Mouse (Mus musculus) left cerebral cortex, adult 6 months (tissue): ENCODE results near the gene Calhm4. TPM values are rescaled to one million over a fixed set of nuclear protein-coding genes. Genes with fewer than 3 reads are reported as not detected.

Source experiments
- long read RNA-seq, 2 experiments: library from polyadenylated mRNA; unstranded; transcript quantifications; one replicate each; pipeline ENCODE4 v2.0.0; 2019 to 2020
- polyA plus RNA-seq: library from polyadenylated mRNA; unstranded; fragments of <200 nt; fragmentation: Nextera tagmentation; gene quantifications from 2 replicates; pipeline ENCODE4 v1.2.3, GENCODE M21; 2021

Gene Calhm4
- polyA plus RNA-seq = not detected in 2 replicates
- long read RNA-seq, experiment 1 = 0 reads
- long read RNA-seq, experiment 2 = 0 reads

GRCm38 (mm10) chr10:34044210-34044609 is at the start of gene Calhm4:
Gene Calhm4 (minus strand): TSS chr10:34044310.

GRCm38 (mm10) chr10:34037401-34037800 is 6.7 kb downstream of the Calhm4 start, which contains the start of gene Trappc3l:
Gene Trappc3l (plus strand): TSS chr10:34037597.

GRCm38 (mm10) chr10:34019302-34020075 is 24.6 kb downstream of the Calhm4 start, which contains the start of gene Rwdd1:
Gene Rwdd1 (minus strand): TSS chr10:34019624.

Other genes with a start within 250 kb of the Calhm4 start
- not detected in 2 replicates for gene Sult3a1, start 186.6 kb downstream of the Calhm4 start, polyA plus RNA-seq
- gene Rsph4a, start 139.2 kb downstream of the Calhm4 start, polyA plus RNA-seq = 0.80 TPM in 2 replicates
- 5.2 and 5.5 TPM in 2 replicates for gene Zup1, start 93.0 kb downstream of the Calhm4 start, polyA plus RNA-seq
- 152 and 153 TPM in 2 replicates for gene Rwdd1, start 24.7 kb downstream of the Calhm4 start, polyA plus RNA-seq
- gene Trappc3l, start 6.7 kb downstream of the Calhm4 start, polyA plus RNA-seq = 0.21 and 0.24 TPM in 2 replicates
- gene Calhm5, start 52.2 kb upstream of the Calhm4 start, polyA plus RNA-seq = 3.3 and 3.4 TPM in 2 replicates
- 1.2 and 1.3 TPM in 2 replicates for gene Calhm6, start 83.7 kb upstream of the Calhm4 start, polyA plus RNA-seq
- 1.4 TPM in 2 replicates for gene Dse, start 163.4 kb upstream of the Calhm4 start, polyA plus RNA-seq
- 167 and 176 TPM in 2 replicates for gene Tspyl1, start 237.9 kb upstream of the Calhm4 start, polyA plus RNA-seq